Mouse (Mus musculus): Measurements from ENCODE around the gene Immt. TPM values are rescaled to one million over a fixed set of nuclear protein-coding genes. Genes with fewer than 3 reads are reported as not detected.

Immt gene
- 307 and 331 TPM in 2 replicates for total RNA-seq (2021)
- long read RNA-seq, transcript Immt-203 (13 exons, 2,518 nt), result major isoform, 14 of 100 reads
- long read RNA-seq, partial matches to known transcripts, result 12 of 100 reads
- long read RNA-seq, other reads (novel, unspliced or antisense), result 73 of 100 reads

GRCm38 (mm10) chr6:71830690-71831580 lies at the start of gene Immt:
Immt (plus strand) TSS chr6:71831331.
- peak; percentile 99 for DNase-seq

- no peak for DNase-seq
Observed at GRCm38 (mm10) chr6:71783165-71783564, 48.0 kb upstream of the Immt start.

DNA sequence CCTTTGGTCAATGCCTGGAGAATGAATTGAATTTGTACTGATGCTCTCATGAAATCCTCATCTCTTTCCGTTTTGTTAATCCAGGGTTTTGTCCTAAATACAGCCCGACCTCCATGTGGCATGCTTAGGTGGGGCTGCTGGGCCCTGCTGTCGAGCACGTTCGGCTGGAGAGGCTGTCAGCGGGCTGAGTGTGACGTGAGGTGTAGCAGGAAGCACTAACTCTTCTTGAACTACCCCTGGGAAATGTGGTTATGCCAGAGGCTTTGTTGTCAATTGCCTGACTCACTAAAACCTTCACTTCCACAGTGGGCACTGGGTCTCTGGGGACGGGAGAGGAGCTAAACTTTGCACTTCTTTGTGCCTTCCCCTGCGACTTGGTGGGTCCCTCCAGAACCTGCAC lies 42.8 kb upstream of the Immt start:
- DNase-seq, result no peak

- DNase-seq, result no peak
Observed at GRCm38 (mm10) chr6:71791771-71792170, 39.4 kb upstream of the Immt start.

GRCm38 (mm10) chr6:71799391-71799790 lies 31.7 kb upstream of the Immt start:
- DNase-seq, result no peak

GRCm38 (mm10) chr6:71801011-71801713 lies 30.0 kb upstream of the Immt start:
- DNase-seq, result no peak

DNA sequence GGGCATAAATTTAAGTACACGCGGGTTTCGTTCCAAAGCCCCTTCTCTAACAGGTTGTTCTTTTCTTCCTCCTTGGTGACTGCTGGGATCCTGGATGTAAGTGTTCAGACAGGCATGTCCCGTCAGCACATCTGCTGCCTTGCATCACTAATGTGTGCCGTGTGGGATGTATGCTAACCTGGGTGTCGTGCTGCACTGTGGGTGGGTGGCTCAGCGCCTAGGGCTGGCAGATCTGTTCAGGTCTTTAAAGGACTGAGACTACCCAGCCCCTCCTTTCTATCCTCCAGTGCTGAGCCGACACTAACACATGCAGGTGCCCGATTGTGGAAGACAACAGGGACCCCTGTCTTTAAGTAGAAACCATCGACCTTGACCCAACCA lies 29.4 kb upstream of the Immt start:
- no peak for DNase-seq

DNA sequence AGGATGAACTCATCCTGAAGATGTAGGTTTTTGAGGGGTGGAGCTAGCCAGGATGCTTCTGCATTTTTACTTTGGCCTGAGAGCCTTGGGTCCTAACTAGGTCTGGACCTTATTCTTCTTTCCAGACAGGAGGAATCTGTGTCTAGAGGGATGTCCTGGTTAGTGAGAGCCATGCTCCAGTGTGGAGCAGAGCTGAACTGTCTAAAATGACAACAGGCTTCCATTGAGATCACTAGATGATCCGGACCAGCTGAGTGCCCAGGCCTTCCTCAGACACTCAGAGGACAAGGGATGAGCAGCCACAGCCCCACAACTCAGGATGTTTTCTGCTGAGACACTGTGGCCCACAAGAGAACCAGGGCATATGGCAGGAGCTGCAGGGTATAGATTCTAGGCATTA lies 27.5 kb upstream of the Immt start:
- no peak for DNase-seq

- DNase-seq, result peak; percentile 70
Observed at GRCm38 (mm10) chr6:71804061-71804829, 26.9 kb upstream of the Immt start.

GRCm38 (mm10) chr6:71806713-71807112 lies 24.4 kb upstream of the Immt start:
- DNase-seq, result no peak

DNA sequence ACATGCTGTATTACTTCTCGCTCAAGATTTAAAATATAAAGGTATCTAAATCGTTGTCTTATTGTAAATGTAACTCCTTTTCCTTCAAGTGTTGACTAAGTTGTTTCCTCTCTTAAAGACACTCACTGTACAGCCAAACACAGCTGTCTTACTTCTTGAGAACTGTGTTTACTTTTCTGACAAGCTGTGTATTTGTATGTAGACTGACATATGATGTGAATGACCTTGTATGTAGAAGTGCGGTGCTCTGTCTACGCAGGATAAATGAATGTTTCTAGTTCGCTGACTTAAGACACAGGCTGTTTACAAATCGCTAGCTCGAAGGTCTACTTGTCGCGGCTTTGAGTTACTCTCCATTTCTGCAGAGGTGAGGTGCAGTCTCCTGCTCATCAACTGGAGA lies 21.2 kb upstream of the Immt start:
- no peak for DNase-seq

DNA sequence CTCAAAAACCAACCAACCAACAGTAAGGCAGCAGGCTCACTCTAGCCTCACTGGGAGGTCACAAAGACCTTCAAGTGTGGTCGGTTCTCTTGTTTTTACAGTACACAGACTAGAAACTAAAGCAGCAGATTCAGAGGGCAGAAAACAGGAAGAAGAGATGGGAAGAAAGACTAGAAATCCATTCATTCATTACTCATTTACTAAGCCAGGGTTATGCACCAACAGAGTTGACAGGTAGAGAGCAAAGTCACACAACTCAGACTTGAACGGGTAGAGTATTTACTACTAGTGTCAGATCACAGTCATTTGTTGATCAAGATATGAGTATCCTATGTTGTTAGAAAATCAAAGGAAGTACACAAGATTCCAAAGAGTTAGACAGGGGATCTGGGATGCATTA lies 18.3 kb upstream of the Immt start:
- DNase-seq, result no peak

- no peak for DNase-seq
Observed at GRCm38 (mm10) chr6:71819764-71820292, 11.3 kb upstream of the Immt start.

- DNase-seq, result no peak
Observed at GRCm38 (mm10) chr6:71823085-71823484, 8.0 kb upstream of the Immt start.

DNA sequence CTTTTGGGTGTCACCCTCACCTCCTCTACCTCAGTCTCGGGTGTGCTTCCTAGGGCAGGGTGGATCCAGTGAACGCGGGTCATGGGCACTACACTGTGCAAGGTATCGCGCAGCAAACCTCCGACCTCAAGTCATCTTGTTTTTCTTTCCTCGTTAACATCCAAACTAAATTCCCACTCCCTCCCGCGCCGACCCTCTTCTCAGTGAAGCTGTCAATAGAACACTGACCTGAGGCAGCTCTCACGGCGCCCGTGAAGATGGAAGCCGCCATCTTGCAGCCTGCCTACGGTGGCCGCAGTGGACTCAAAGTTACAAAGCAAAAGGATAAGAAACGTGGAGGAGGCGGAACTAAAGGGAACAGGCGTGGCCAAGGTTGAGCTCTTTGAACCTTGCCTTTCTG lies 7.6 kb upstream of the Immt start:
- DNase-seq, result peak; percentile 89

DNA sequence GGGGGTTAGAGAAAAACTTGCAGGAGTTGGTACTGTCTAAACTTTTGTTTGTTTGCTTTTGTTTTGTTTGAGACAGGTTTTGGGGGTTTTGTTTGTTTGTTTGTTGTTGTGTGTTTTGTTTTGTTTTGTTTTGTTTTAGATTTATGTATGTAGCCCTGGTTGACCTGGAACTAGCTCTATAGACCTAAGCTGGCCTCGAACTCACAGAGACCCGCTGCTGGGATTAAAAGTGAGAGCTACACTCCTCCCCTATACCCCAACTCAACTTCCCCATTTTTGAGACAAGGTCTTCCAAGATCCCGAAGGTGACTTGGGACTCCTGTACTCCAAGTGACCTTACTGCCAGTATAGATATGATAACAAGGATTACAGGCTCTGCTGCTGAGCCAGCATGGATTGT lies 7.2 kb upstream of the Immt start:
- DNase-seq, result no peak

GRCm38 (mm10) chr6:71826869-71827268 lies 4.3 kb upstream of the Immt start, which contains the start of gene Mrpl35:
Mrpl35 (minus strand) TSS chr6:71826969.
- no peak for DNase-seq

- no peak for DNase-seq
Observed at GRCm38 (mm10) chr6:71829768-71830167, 1.4 kb upstream of the Immt start.

DNA sequence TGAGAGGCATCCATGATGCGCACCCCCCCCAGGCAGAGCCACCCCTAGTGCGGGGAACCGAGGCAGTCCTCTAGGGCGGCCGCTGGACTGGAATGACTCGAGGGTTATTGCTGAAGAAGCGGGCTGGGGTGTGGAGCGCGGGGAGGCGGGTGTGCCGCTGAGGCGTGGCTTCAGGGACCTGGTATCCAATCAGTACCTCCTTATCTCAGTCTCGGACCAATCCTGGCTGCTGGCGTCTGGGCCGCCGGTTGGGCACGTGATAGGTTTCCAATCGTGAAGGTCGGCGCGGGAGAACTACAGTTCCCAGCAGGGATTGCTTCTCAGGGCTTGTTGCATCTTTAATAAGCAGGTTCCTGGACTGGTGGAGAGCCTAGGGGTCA lies 440 bp downstream of the Immt start:
- DNase-seq, result peak; percentile 92

GRCm38 (mm10) chr6:71836811-71837210 lies 5.7 kb downstream of the Immt start:
- DNase-seq, result no peak

GRCm38 (mm10) chr6:71839815-71840214 lies 8.7 kb downstream of the Immt start:
- no peak for DNase-seq

GRCm38 (mm10) chr6:71840597-71841290 lies 9.6 kb downstream of the Immt start:
- DNase-seq, result no peak
